Mouse (Mus musculus) neural tube, embryonic 11.5 days (tissue): ENCODE measurements around the gene Rad18. TPM values are rescaled to one million over a fixed set of nuclear protein-coding genes. Genes with fewer than 3 reads are reported as not detected.
"Not testable (repeated sequence)": the region's sequence is repeated elsewhere in the genome, so short reads cannot be mapped to it uniquely, and the experiment has no call there.

Source experiments
- ATAC-seq: fragments of 200-750 bp; cut with Nextera tagmentation; 2 replicates; pipeline ENCODE4 v1.8.0; 2017; ENCODE audit warnings: moderate number of reproducible peaks, mild to moderate bottlenecking, moderate TSS enrichment, moderate library complexity; ENCODE audit not compliant: insufficient read depth, low FRiP score, low TSS enrichment
- DNase-seq: peaks from one replicate; pipeline ENCODE4 v3.0.0-alpha.2; 2015; ENCODE audit warnings: low spot score
- H3K27ac ChIP-seq: fragments of 300-500 bp; sonication (generic); 2 replicates; pipeline ENCODE4 v1.5.1; 2014; ENCODE audit warnings: low read depth, mild to moderate bottlenecking, low read length
- H3K27me3 ChIP-seq: fragments of 300-500 bp; sonication (generic); 2 replicates; pipeline ENCODE4 v1.6.1; 2014; ENCODE audit warnings: mild to moderate bottlenecking, low read length, mixed read lengths; ENCODE audit not compliant: control insufficient read depth, insufficient read depth
- H3K36me3 ChIP-seq: fragments of 300-500 bp; sonication (generic); 2 replicates; pipeline ENCODE4 v1.6.1; 2014; ENCODE audit warnings: mild to moderate bottlenecking, low read length, moderate library complexity, mixed read lengths; ENCODE audit not compliant: control insufficient read depth, insufficient read depth
- H3K4me1 ChIP-seq: fragments of 300-500 bp; sonication (generic); 2 replicates; pipeline ENCODE4 v1.6.1; 2014; ENCODE audit warnings: low read length, mixed read lengths; ENCODE audit not compliant: control insufficient read depth, insufficient read depth
- H3K4me2 ChIP-seq: fragments of 300-500 bp; sonication (generic); 2 replicates; pipeline ENCODE4 v1.6.1; 2014; ENCODE audit warnings: low read depth, mild to moderate bottlenecking, moderate library complexity
- H3K4me3 ChIP-seq: fragments of 300-500 bp; sonication (generic); 2 replicates; pipeline ENCODE4 v1.5.1; 2014; ENCODE audit warnings: low read depth, low read length
- H3K9ac ChIP-seq: fragments of 300-500 bp; sonication (generic); 2 replicates; pipeline ENCODE4 v1.6.1; 2014; ENCODE audit warnings: mild to moderate bottlenecking, low read length
- H3K9me3 ChIP-seq: fragments of 300-500 bp; sonication (generic); 2 replicates; pipeline ENCODE4 v1.6.1; 2016; ENCODE audit warnings: low read length; ENCODE audit not compliant: control insufficient read depth
- WGBS: fragments of 180-500 bp; shearing (Covaris S2); extraction: QIAGEN DNeasy Blood & Tissue Kit; methylation state at CpG from one replicate; pipeline ENCODE4 v1.1.7; 2014; 5-methylcytosine and 5-hydroxymethylcytosine counted together
- polyA plus RNA-seq: library from polyadenylated mRNA; unstranded; fragments of >200 nt; fragmentation: Nextera tagmentation; extraction: Ambion mirVana; gene quantifications from 2 replicates; pipeline ENCODE4 v1.2.1, GENCODE M21; 2014

The Rad18 gene
- polyA plus RNA-seq, 1 experiment from 2014 or later, result 38.1 TPM

DNA sequence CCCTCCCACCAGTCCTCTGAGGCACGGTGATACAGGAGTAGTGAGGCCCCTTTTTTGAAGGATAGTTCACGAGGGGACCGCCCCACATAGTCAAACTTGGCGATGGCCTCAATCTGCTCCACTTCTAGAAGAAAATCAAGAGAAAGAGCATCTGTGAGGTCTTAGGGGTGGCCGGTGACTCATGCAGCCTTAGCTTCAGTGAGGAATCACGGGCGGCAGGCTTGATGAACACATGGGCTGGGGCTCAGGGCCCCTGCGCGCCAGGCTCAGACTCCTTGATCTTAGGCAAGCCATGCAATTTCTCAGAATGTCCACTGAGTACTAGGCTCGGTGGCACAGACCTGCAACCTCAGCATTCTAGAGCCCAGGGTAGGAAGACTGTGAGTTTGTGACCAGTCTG is 34.9 kb upstream of the Rad18 start:
- Histone ChIP-seq H3K27me3 (no peaks in the 10 kb centered on the region), H3K27ac (no peak overlapping the region), H3K4me3 (no peak overlapping the region), H3K4me2 (no peak overlapping the region), H3K9me3 (no peaks in the 10 kb centered on the region), H3K36me3 (peaks cover 19% of the 10 kb centered on the region), H3K4me1 (0 out of 2 replicates have a peak, but pooled peaks cover 3% of the 10 kb centered on the region), H3K9ac (no peak overlapping the region)
- no peak for ATAC-seq
- 95% methylated on average over 10 of the region's 10 CpGs for WGBS
- no peak for DNase-seq

DNA sequence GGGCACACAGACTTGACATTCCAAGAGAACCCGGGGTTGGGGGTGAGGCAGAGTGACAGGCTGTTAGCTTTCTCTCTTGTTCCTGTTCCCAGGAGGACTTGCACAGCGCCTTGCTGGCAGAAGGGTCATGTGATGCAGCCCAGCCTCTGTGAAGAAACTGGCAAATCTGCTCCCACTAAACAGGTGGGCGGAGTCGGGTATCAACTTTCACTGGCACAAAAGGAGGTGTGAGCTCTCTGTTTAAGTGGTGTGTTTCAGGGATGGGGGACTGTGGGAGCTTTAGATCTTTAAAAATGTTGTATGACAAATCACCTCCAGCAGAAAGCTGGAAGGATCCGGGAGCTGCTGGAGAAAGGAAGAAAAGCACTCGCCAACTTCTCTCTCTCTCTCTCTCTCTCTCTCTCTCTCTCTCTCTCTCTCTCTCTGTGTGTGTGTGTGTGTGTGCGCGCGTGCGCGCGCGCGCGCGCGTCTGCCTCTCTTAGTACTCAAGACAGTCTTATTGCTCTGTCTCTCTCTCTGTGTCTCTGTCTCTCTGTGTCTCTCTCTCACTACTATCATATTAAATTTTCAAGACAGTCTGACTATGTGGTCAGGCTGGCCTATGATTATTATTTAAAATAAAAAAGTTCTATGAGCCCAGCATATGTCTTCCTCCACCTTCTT is 32.4 kb upstream of the Rad18 start:
- DNase-seq (peak; percentile 81), ATAC-seq (peak; percentile 67; the same call in 1 of the 2 replicates)
- Histone ChIP-seq H3K4me3 (peak overlapping the region; percentile 8; the same call in 1 of the 2 replicates), H3K4me2 (no peak overlapping the region; the same call in 1 of the 2 replicates), H3K27me3 (no peaks in the 10 kb centered on the region), H3K9me3 (no peaks in the 10 kb centered on the region), H3K9ac (no peak overlapping the region), H3K27ac (no peak overlapping the region), H3K4me1 (0 out of 2 replicates have a peak, but pooled peaks cover 3% of the 10 kb centered on the region), H3K36me3 (peaks cover 13% of the 10 kb centered on the region)
- 10% methylated on average over 17 of the region's 17 CpGs for WGBS

DNA sequence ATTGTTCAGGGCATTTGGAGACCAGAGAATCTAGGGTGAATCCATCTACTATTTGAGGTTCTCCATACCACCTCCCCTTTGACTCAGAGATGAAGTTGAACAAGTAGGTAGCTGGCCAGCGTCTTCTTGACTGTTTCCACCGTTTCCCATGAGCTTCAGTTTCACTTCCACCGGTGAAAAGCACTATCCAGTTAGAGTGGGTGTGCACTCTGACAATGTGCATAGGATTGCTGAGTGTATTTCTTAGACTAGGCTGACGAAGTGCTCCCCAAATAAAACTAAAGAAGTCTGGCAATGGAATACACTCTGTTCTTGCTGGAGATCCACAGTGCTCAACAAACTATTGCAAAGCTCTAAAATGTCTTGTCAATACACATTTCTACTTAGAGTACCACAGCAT is 29.0 kb upstream of the Rad18 start:
- Histone ChIP-seq H3K9me3 (no peaks in the 10 kb centered on the region), H3K4me3 (no peak overlapping the region), H3K36me3 (peaks cover 13% of the 10 kb centered on the region), H3K27ac (no peak overlapping the region), H3K4me1 (0 out of 2 replicates have a peak, but pooled peaks cover 3% of the 10 kb centered on the region), H3K4me2 (no peak overlapping the region), H3K27me3 (no peaks in the 10 kb centered on the region), H3K9ac (no peak overlapping the region)
- no peak for ATAC-seq
- WGBS, result 92% methylated on average over 4 of the region's 4 CpGs
- DNase-seq, result no peak

DNA sequence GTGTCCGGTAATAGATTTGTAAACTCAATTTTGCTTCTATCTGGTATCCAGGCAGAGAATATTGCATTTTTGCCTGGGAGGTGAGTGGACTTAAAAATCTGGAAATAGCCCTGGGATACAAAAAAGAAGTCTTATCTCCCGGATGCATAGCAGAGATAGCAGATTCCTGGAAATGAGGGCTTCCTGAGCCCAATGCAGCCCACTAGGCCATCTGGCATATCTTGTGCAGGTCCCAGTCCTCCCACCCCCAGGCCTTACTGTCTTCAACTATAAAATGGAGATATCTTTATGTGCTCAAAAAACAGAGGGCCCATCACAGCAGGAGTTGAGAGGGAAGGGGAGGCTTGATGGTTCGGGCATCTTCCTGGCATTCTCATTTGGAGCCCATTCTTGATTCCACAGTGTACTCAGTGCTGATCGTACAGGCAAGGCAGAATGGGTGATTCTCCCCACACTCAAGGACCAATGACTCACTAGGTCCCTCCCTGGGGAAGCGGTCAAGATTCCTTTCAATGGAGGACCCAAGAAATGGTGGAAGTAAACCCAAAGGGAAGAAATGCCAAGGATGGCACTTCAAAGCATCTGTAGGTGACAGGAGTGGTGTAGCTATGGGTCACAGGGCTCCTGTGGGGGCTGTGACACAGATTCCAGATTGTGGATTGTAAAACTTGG is 24.1 kb upstream of the Rad18 start:
- ATAC-seq, result no peak
- Histone ChIP-seq H3K36me3 (peaks cover 9% of the 10 kb centered on the region), H3K27ac (no peak overlapping the region; the same call in 1 of the 2 replicates)

GRCm38 (mm10) chr6:112719983-112720382 is 23.5 kb upstream of the Rad18 start:
- no peaks in the 10 kb centered on the region for H3K27me3 ChIP-seq

More for the DNA sequence above, 24.1 kb upstream of the Rad18 start:
- Histone ChIP-seq H3K4me1 (no peaks in the 10 kb centered on the region), H3K4me3 (no peak overlapping the region), H3K27me3 (no peaks in the 10 kb centered on the region), H3K4me2 (no peak overlapping the region), H3K9ac (no peak overlapping the region), H3K9me3 (no peaks in the 10 kb centered on the region)
- no peak for DNase-seq
- WGBS, result 89% methylated on average over 5 of the region's 5 CpGs

DNA sequence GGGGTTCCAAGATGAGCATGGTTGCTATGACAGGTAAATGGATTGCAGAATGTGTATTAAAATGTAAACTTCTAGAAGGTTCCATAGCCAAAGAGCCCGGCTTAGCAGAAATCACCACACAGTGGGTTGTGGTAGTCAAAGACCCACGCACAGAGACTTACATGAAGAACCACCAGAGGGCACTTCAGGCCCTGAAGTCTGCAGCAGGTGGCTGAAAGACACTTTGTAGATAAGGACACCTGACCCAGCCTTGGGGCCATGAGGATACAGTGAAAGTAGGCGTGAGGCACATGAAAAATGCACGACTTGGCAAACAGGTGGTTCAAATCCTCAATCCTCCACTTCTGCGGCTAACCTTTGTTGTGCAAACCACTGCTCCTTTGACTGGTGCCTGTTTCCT is 20.7 kb upstream of the Rad18 start:
- Histone ChIP-seq H3K9ac (no peak overlapping the region), H3K36me3 (no peaks in the 10 kb centered on the region), H3K9me3 (no peaks in the 10 kb centered on the region), H3K4me2 (no peak overlapping the region), H3K4me3 (no peak overlapping the region), H3K27me3 (no peaks in the 10 kb centered on the region), H3K27ac (no peak overlapping the region), H3K4me1 (no peaks in the 10 kb centered on the region)
- ATAC-seq, result peak; percentile 28; the same call in 1 of the 2 replicates
- peak; percentile 35 for DNase-seq
- 58% methylated on average over 5 of the region's 5 CpGs for WGBS

More at GRCm38 (mm10) chr6:112719983-112720382, 23.5 kb upstream of the Rad18 start:
- ATAC-seq, result no peak
- Histone ChIP-seq H3K4me1 (no peaks in the 10 kb centered on the region), H3K4me2 (no peak overlapping the region), H3K36me3 (peaks cover 9% of the 10 kb centered on the region), H3K4me3 (no peak overlapping the region), H3K9ac (no peak overlapping the region), H3K27ac (no peak overlapping the region), H3K9me3 (no peaks in the 10 kb centered on the region)
- 94% methylated on average over 1 of the region's 1 CpGs for WGBS
- no peak for DNase-seq

DNA sequence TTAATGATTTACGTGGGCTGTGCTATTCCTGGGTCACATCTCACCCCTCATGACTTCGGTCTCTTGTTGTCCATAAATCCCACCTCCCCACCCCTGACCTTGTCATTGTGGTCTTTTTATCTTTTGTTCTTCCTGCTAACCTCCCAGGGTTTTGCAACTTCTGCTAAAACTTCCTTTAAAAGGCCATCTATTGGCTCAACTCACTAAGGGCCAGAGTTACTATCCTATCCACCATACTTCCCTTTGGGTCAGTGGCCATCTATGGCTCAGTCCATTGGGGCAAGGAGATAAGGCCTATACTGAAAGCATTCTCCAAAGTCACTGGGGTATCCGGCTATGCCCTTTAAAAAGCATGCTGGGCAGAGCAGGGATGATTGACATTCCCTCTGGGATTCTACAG is 17.5 kb upstream of the Rad18 start:
- Histone ChIP-seq H3K4me2 (no peak overlapping the region), H3K9me3 (no peaks in the 10 kb centered on the region), H3K4me1 (no peaks in the 10 kb centered on the region), H3K9ac (no peak overlapping the region), H3K27me3 (no peaks in the 10 kb centered on the region), H3K4me3 (no peak overlapping the region), H3K36me3 (no peaks in the 10 kb centered on the region), H3K27ac (no peak overlapping the region)
- ATAC-seq, result no peak
- 85% methylated on average over 3 of the region's 3 CpGs for WGBS
- DNase-seq, result no peak

DNA sequence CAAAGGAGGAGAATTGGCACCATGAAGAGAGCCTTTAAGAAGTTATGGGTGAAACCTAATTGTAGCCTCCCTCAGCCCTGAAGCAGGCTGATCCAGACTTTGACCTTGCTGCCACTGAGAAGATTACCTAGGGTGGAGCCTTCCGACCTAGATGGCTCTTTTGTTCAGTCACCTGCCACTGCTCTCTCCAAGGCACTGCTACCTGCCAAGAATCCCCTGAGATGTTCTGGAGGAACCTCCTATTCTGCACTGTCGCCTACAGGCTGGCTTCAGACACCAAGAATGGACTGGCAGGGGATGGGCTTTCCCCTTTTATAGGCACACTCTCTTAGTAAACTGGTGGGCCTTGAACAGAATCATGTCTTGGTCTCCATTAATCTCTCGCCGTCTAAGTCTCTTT is 5.8 kb upstream of the Rad18 start:
- 94% methylated on average over 4 of the region's 4 CpGs for WGBS
- H3K27ac ChIP-seq, DNase-seq, H3K9ac ChIP-seq, H3K27me3 ChIP-seq, ATAC-seq, H3K9me3 ChIP-seq, H3K4me2 ChIP-seq, H3K4me3 ChIP-seq, H3K36me3 ChIP-seq, H3K4me1 ChIP-seq: not testable (repeated sequence)

GRCm38 (mm10) chr6:112700392-112700791 is 3.9 kb upstream of the Rad18 start:
- H3K4me1 ChIP-seq, result no peaks in the 10 kb centered on the region
- no peak overlapping the region for H3K27ac ChIP-seq
- no peak overlapping the region for H3K4me2 ChIP-seq
- DNase-seq (peak; percentile 47), ATAC-seq (no peak)
- H3K4me3 ChIP-seq, result no peak overlapping the region
- 4% methylated on average over 1 of the region's 1 CpGs for WGBS
- H3K9me3 ChIP-seq, result no peaks in the 10 kb centered on the region
- H3K36me3 ChIP-seq, result no peaks in the 10 kb centered on the region
- no peak overlapping the region for H3K9ac ChIP-seq
- no peaks in the 10 kb centered on the region for H3K27me3 ChIP-seq
